Mouse (Mus musculus) midbrain, postnatal 0 days (tissue): Measurements from ENCODE around the gene Mpi. TPM values are rescaled to one million over a fixed set of nuclear protein-coding genes. Genes with fewer than 3 reads are reported as not detected.
A peak's percentile ranks its signal among the peaks of the same experiment; 100 is the strongest.

Source experiments
- ATAC-seq: fragments of 200-750 bp; cut with Nextera tagmentation; 2 replicates; pipeline ENCODE4 v1.8.0; 2017; ENCODE audit warnings: moderate number of reproducible peaks, mild to moderate bottlenecking, moderate TSS enrichment, moderate library complexity; ENCODE audit not compliant: low FRiP score
- DNase-seq: peaks from one replicate; pipeline ENCODE4 v3.0.0-alpha.2; 2015; ENCODE audit warnings: low spot score
- H3K27ac ChIP-seq: fragments of 300-500 bp; sonication (generic); 2 replicates; pipeline ENCODE4 v1.5.1; 2014; ENCODE audit warnings: low read depth, mild to moderate bottlenecking, low read length, mixed read lengths
- H3K27me3 ChIP-seq: fragments of 300-500 bp; sonication (generic); 2 replicates; pipeline ENCODE4 v1.6.1; 2014; ENCODE audit warnings: low read length, control low read depth, mixed read lengths; ENCODE audit not compliant: insufficient read depth
- H3K36me3 ChIP-seq: fragments of 300-500 bp; sonication (generic); 2 replicates; pipeline ENCODE4 v1.6.1; 2014; ENCODE audit warnings: low read length, control low read depth, mixed read lengths; ENCODE audit not compliant: insufficient read depth
- H3K4me1 ChIP-seq: fragments of 300-500 bp; sonication (generic); 2 replicates; pipeline ENCODE4 v1.6.1; 2014; ENCODE audit warnings: mild to moderate bottlenecking, control low read depth, antibody characterized with exemption, low read length, mixed read lengths; ENCODE audit not compliant: insufficient read depth
- H3K4me2 ChIP-seq: fragments of 300-500 bp; sonication (generic); 2 replicates; pipeline ENCODE4 v1.6.1; 2014; ENCODE audit warnings: low read depth, mild to moderate bottlenecking, low read length, mixed read lengths; ENCODE audit not compliant: poor library complexity, severe bottlenecking
- H3K4me3 ChIP-seq: fragments of 300-500 bp; sonication (generic); 2 replicates; pipeline ENCODE4 v1.5.1; 2014; ENCODE audit warnings: low read depth, mild to moderate bottlenecking, low read length, moderate library complexity
- H3K9ac ChIP-seq: fragments of 300-500 bp; sonication (generic); replicated peaks from 2 replicates; pipeline ENCODE4 v1.6.1; 2014; ENCODE audit warnings: mild to moderate bottlenecking, low read length, moderate library complexity, mixed read lengths; ENCODE audit not compliant: poor library complexity, severe bottlenecking
- H3K9me3 ChIP-seq: fragments of 300-500 bp; sonication (generic); 2 replicates; pipeline ENCODE4 v1.6.1; 2016; ENCODE audit warnings: low read length, control low read depth
- CTCF ChIP-seq: IDR thresholded peaks from 2 replicates; pipeline ENCODE4 v1.5.1; 2016; ENCODE audit warnings: antibody characterized with exemption, mild to moderate bottlenecking
- WGBS: fragments of 180-500 bp; shearing (Covaris S2); extraction: QIAGEN DNeasy Blood & Tissue Kit; methylation state at CpG from one replicate; pipeline ENCODE4 v1.1.7; 2014; 5-methylcytosine and 5-hydroxymethylcytosine counted together
- polyA plus RNA-seq: library from polyadenylated mRNA; unstranded; fragments of >200 nt; fragmentation: Nextera tagmentation; extraction: Ambion mirVana; gene quantifications from 2 replicates; pipeline ENCODE4 v1.2.1, GENCODE M21; 2015
- total RNA-seq: library from RNA; depleted of rRNA; stranded (reverse); fragments of >200 nt; gene quantifications from 2 replicates; pipeline ENCODE4 v1.2.3, GENCODE M21; 2014; rRNA removed

The Mpi gene
- total and polyA plus RNA-seq, 2 experiments from 2014 or later = 57.2 to 60.5 TPM

DNA sequence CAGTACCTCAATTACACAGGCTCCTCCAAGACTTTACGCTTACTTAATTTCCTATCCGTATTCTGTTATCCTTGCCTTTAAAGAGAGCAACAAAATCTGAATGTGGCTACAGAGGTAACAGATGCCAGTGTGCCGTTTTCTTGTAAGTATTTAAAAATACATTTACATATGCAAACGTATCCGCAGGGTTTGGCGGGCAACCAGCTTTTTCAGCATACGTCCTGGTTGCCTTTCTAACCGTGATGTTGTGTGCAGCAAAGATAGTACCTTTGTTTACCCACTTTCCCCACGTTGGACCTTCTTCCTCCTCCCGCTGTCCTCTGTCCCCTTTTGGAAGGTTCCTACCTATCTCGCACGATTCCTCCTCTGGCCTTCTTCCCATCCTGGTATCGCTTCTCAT is 51.1 kb downstream of the Mpi start:
- Histone ChIP-seq H3K4me3 (peak overlapping the region; percentile 23), H3K9me3 (no peaks in the 10 kb centered on the region), H3K9ac (peak overlapping the region; percentile 42), H3K27me3 (peaks cover 15% of the 10 kb centered on the region; the same call in 1 of the 2 replicates), H3K4me1 (peaks cover 7% of the 10 kb centered on the region; the same call in 1 of the 2 replicates), H3K4me2 (peak overlapping the region; percentile 87), H3K36me3 (no peaks in the 10 kb centered on the region), H3K27ac (no peak overlapping the region)
- DNase-seq (no peak), ATAC-seq (no peak)
- WGBS = 9% methylated on average over 13 of the region's 13 CpGs
- no peak for TF ChIP-seq CTCF

DNA sequence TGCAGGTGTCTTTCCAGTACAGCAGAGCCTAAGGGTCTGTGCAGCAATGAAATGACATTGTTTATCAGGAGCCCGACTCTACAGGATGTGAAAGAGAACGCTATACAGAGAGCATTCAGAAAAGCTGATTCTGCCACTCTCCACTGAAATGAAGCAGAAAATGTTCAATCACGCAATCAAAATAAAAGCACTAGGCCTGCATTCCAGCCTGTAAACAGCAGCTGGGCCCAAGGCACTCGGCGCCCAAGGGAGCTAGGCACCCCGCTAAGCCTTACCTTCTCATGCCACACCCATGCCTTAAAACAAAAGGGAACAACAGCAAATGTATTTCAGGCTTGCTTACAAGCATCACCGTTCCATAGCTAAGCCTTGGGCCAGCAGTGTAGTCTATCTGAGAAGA is 54.0 kb downstream of the Mpi start:
- no peak for ATAC-seq
- 54% methylated on average over 7 of the region's 7 CpGs for WGBS

DNA sequence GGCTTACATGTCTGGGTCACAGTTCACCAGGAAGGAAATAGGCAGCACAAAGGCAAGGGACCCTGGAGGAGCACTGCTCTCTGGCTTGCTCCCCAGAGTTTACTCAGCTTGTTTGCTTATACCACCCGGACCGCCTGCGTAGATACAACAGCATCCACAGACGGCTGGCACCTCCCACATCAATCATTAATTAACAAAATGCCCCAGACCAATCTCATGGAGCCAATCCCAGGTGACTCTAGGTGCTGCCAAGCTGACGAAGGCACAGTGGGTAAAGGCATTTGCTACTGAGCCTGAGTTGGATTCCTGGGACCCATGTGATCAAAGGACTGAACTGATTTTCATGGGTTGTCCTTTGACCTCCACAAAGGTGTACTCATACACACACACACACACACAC is 55.3 kb downstream of the Mpi start:
- H3K9ac ChIP-seq = no peak overlapping the region
- H3K4me2 ChIP-seq = no peak overlapping the region
- H3K36me3 ChIP-seq = no peaks in the 10 kb centered on the region
- H3K9me3 ChIP-seq = no peaks in the 10 kb centered on the region
- H3K27ac ChIP-seq = no peak overlapping the region
- WGBS = 70% methylated on average over 5 of the region's 5 CpGs
- no peak overlapping the region for H3K4me3 ChIP-seq
- TF ChIP-seq CTCF = no peak
- H3K4me1 ChIP-seq = peaks cover 2% of the 10 kb centered on the region; the same call in 1 of the 2 replicates
- DNase-seq (no peak), ATAC-seq (no peak)
- peaks cover 3% of the 10 kb centered on the region; the same call in 1 of the 2 replicates for H3K27me3 ChIP-seq

More for the DNA sequence above, 54.0 kb downstream of the Mpi start:
- TF ChIP-seq CTCF = no peak
- no peak for DNase-seq
- Histone ChIP-seq H3K4me3 (no peak overlapping the region), H3K9me3 (no peaks in the 10 kb centered on the region), H3K27ac (peak overlapping the region; percentile 34; the same call in 1 of the 2 replicates), H3K9ac (no peak overlapping the region), H3K27me3 (peaks cover 7% of the 10 kb centered on the region; the same call in 1 of the 2 replicates), H3K4me1 (peaks cover 7% of the 10 kb centered on the region; the same call in 1 of the 2 replicates), H3K4me2 (no peak overlapping the region), H3K36me3 (no peaks in the 10 kb centered on the region)

DNA sequence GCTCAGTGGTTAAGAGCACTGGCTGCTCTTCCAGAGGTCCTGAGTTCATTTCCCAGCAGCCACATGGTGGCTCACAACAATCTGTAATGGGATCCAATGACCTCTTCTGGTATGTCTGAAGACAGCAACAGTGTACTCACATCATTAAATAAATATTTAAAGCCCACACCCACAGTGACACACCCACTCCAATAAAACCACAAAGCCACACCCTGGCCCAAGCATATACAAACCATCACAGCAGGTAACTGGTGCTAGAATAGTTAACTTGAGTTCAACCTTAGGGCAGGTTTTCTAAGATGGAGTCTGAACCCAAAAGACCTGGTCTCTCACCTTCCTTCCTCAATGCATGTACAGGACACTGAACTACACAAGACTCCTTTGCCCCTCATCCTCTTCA is 57.6 kb downstream of the Mpi start:
- H3K9ac ChIP-seq = no peak overlapping the region
- no peak for TF ChIP-seq CTCF
- no peak overlapping the region for H3K27ac ChIP-seq
- no peaks in the 10 kb centered on the region for H3K9me3 ChIP-seq
- DNase-seq (no peak), ATAC-seq (no peak)
- no peak overlapping the region for H3K4me3 ChIP-seq
- no peaks in the 10 kb centered on the region for H3K36me3 ChIP-seq
- 0 out of 2 replicates have a peak, but pooled peaks cover 2% of the 10 kb centered on the region for H3K4me1 ChIP-seq
- H3K4me2 ChIP-seq = no peak overlapping the region
- H3K27me3 ChIP-seq = no peaks in the 10 kb centered on the region

Other genes starting within 250 kb of the Mpi start
- gene Ppcdc, start 112.6 kb downstream of the Mpi start, total RNA-seq = 23.1 and 29.7 TPM in 2 replicates
- 15.0 and 17.6 TPM in 2 replicates for gene Ppcdc, start 112.6 kb downstream of the Mpi start, polyA plus RNA-seq
- gene Scamp5, start 84.7 kb downstream of the Mpi start, total RNA-seq = 389 and 404 TPM in 2 replicates
- gene Scamp5, start 84.7 kb downstream of the Mpi start, polyA plus RNA-seq = 206 and 213 TPM in 2 replicates
- gene Rpp25, start 48.7 kb downstream of the Mpi start, total RNA-seq = 24.2 and 24.8 TPM in 2 replicates
- gene Rpp25, start 48.7 kb downstream of the Mpi start, polyA plus RNA-seq = 26.5 and 34.5 TPM in 2 replicates
- gene Cox5a, start 31.5 kb downstream of the Mpi start, total RNA-seq = 250 and 266 TPM in 2 replicates
- 1,115 and 1,120 TPM in 2 replicates for gene Cox5a, start 31.5 kb downstream of the Mpi start, polyA plus RNA-seq
- 20.6 and 29.7 TPM in 2 replicates for gene Fam219b, start 15.2 kb downstream of the Mpi start, total RNA-seq
- 24.8 and 25.6 TPM in 2 replicates for gene Fam219b, start 15.2 kb downstream of the Mpi start, polyA plus RNA-seq
- gene Scamp2, start 8.2 kb upstream of the Mpi start, total RNA-seq = 34.5 and 47.4 TPM in 2 replicates
- 41.1 and 41.2 TPM in 2 replicates for gene Scamp2, start 8.2 kb upstream of the Mpi start, polyA plus RNA-seq
- 18.9 and 23.3 TPM in 2 replicates for gene Ulk3, start 36.7 kb upstream of the Mpi start, total RNA-seq
- 17.4 and 19.9 TPM in 2 replicates for gene Ulk3, start 36.7 kb upstream of the Mpi start, polyA plus RNA-seq
- 0.09 TPM in 1 of 2 replicates, not detected in the other for gene Cplx3, start 53.5 kb upstream of the Mpi start, total RNA-seq
- gene Cplx3, start 53.5 kb upstream of the Mpi start, polyA plus RNA-seq = 1.9 and 2.2 TPM in 2 replicates
- not detected in 2 replicates for gene Lman1l, start 68.0 kb upstream of the Mpi start, total RNA-seq
- gene Lman1l, start 68.0 kb upstream of the Mpi start, polyA plus RNA-seq = 0.10 TPM in 1 of 2 replicates, not detected in the other
- 133 and 152 TPM in 2 replicates for gene Csk, start 100.9 kb upstream of the Mpi start, total RNA-seq
- gene Csk, start 100.9 kb upstream of the Mpi start, polyA plus RNA-seq = 42.4 and 45.5 TPM in 2 replicates
- gene Cyp1a2, start 130.9 kb upstream of the Mpi start, total RNA-seq = not detected in 2 replicates
- not detected in 2 replicates for gene Cyp1a2, start 130.9 kb upstream of the Mpi start, polyA plus RNA-seq
- 0.28 TPM in 1 of 2 replicates, not detected in the other for gene Cyp1a1, start 135.2 kb upstream of the Mpi start, total RNA-seq
- gene Cyp1a1, start 135.2 kb upstream of the Mpi start, polyA plus RNA-seq = 0.09 TPM in 2 replicates
- 10.6 and 11.9 TPM in 2 replicates for gene Edc3, start 155.8 kb upstream of the Mpi start, total RNA-seq
- 27.3 and 27.8 TPM in 2 replicates for gene Edc3, start 155.8 kb upstream of the Mpi start, polyA plus RNA-seq
- 82.1 and 83.7 TPM in 2 replicates for gene Clk3, start 213.1 kb upstream of the Mpi start, total RNA-seq
- 53.4 and 54.3 TPM in 2 replicates for gene Clk3, start 213.1 kb upstream of the Mpi start, polyA plus RNA-seq